Mouse (Mus musculus) heart, postnatal 25 days (tissue): ENCODE measurements around the gene Pou6f1. TPM values are rescaled to one million over a fixed set of nuclear protein-coding genes. Genes with fewer than 3 reads are reported as not detected.
A peak's percentile ranks its signal among the peaks of the same experiment; 100 is the strongest.
"Not testable (repeated sequence)": the region's sequence is repeated elsewhere in the genome, so short reads cannot be mapped to it uniquely, and the experiment has no call there.

Experiments
- DNase-seq: peaks from one replicate; pipeline ENCODE4 v3.0.0; 2022; ENCODE audit warnings: low spot score
- intact Hi-C: fragments of 180-260 bp; cut with DNase I; formaldehyde crosslinking; loops from one replicate; pipeline ENCODE4 v1.15.1; 2025
- total RNA-seq, 2 experiments: library from RNA; stranded (reverse); gene quantifications; 2 replicates each; pipeline ENCODE4 v1.2.3; 2021

The Pou6f1 gene
- total RNA-seq, 2 experiments from 2014 or later: 10.5 to 10.9 TPM

GRCm38 (mm10) chr15:100622164-100622563, 22.4 kb upstream of the Pou6f1 start:
- no peak for DNase-seq
- intact Hi-C loops: no loop called here

GRCm38 (mm10) chr15:100621671-100622070, 21.9 kb upstream of the Pou6f1 start:
- DNase-seq, intact Hi-C loops: not testable (repeated sequence)

- intact Hi-C loops: no loop called here
- no peak for DNase-seq
Observed at GRCm38 (mm10) chr15:100619200-100619599, 19.4 kb upstream of the Pou6f1 start.

- DNase-seq: no peak
- intact Hi-C loops: loop anchor here (2.0 kb wide), 1 partner anchor 15 kb away; no protein-coding TSS in a partner anchor
Observed at GRCm38 (mm10) chr15:100616221-100616620, 16.4 kb upstream of the Pou6f1 start.

DNA sequence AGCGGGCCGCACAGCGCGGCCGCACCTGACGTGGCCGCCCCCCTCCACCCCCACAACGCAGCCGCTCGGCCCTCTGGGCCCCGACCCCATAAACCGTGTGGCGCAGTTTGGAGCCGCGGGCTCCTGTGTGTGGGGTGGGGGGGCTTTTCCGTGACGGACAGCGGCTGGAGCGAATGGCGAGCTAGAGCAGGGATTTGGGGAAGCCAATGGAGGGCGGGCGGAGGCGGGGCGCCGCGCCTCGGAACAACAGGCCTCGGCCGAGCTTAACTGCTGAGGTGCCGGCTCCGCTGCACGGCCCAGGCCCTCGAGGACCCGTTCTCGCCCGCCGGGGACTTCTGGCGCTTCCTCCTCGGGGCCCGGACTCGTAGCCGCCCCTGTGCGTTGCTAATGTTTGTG, 16.0 kb upstream of the Pou6f1 start:
- peak; percentile 79 for DNase-seq
- intact Hi-C loops: loop anchor here (2.0 kb wide), 1 partner anchor 15 kb away; no protein-coding TSS in a partner anchor

GRCm38 (mm10) chr15:100614996-100615824, 15.4 kb upstream of the Pou6f1 start, which contains the start of gene Dazap2:
Gene Dazap2, plus strand, starts transcription at chr15:100615349.
- peak; percentile 96 for DNase-seq
- intact Hi-C loops: no loop called here

- intact Hi-C loops: no loop called here
- DNase-seq: no peak
Observed at GRCm38 (mm10) chr15:100614218-100614995, 14.6 kb upstream of the Pou6f1 start.

DNA sequence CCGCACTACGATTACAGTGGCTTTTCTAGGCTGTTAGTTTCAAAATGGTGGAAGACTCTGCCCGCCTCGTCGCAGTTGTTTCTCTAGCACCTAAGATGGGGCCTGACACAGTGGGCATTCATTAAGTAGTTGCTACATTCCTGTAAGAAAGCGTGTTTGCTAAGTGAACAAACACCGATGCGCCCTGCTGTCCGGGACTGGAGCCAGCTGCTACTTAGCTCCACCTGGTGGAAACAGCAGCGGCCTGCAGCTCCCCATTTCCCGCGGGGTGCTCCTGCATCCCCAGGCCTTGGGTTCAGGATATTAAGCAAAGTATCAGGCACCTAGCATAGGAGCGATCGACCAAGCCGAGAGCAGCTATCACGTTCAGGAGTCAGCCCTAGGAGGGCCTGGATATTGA, 13.8 kb upstream of the Pou6f1 start:
- intact Hi-C loops: loop anchor here (2.0 kb wide), 3 partner anchors 15 to 75 kb away; partner anchors contain the start of gene Pou6f1
- DNase-seq: peak; percentile 61

- intact Hi-C loops: loop anchor here (2.0 kb wide), 3 partner anchors 14 to 74 kb away; partner anchors contain the start of gene Pou6f1
- DNase-seq: no peak
Observed at GRCm38 (mm10) chr15:100612432-100612831, 12.6 kb upstream of the Pou6f1 start.

- DNase-seq: no peak
- intact Hi-C loops: loop anchor here (2.0 kb wide), 3 partner anchors 13 to 73 kb away; partner anchors contain the start of gene Pou6f1
Observed at GRCm38 (mm10) chr15:100611951-100612350, 12.2 kb upstream of the Pou6f1 start.

- intact Hi-C loops, DNase-seq: not testable (repeated sequence)
Observed at GRCm38 (mm10) chr15:100606677-100607076, 6.9 kb upstream of the Pou6f1 start.

- intact Hi-C loops: no loop called here
- DNase-seq: no peak
Observed at GRCm38 (mm10) chr15:100601669-100602068, 1.9 kb upstream of the Pou6f1 start.

GRCm38 (mm10) chr15:100600696-100601272, 1.0 kb upstream of the Pou6f1 start:
- DNase-seq: no peak
- intact Hi-C loops: no loop called here

GRCm38 (mm10) chr15:100600047-100600695, 387 bp upstream of the Pou6f1 start:
- intact Hi-C loops: no loop called here
- DNase-seq: peak; percentile 62

- intact Hi-C loops: loop anchor here (2.0 kb wide), 1 partner anchor 14 kb away; no protein-coding TSS in a partner anchor
- DNase-seq: no peak
Observed at GRCm38 (mm10) chr15:100598883-100599275, 905 bp downstream of the Pou6f1 start.

GRCm38 (mm10) chr15:100598287-100598882, 1.4 kb downstream of the Pou6f1 start:
- DNase-seq: no peak
- intact Hi-C loops: loop anchor here (2.0 kb wide), 1 partner anchor 14 kb away; no protein-coding TSS in a partner anchor

DNA sequence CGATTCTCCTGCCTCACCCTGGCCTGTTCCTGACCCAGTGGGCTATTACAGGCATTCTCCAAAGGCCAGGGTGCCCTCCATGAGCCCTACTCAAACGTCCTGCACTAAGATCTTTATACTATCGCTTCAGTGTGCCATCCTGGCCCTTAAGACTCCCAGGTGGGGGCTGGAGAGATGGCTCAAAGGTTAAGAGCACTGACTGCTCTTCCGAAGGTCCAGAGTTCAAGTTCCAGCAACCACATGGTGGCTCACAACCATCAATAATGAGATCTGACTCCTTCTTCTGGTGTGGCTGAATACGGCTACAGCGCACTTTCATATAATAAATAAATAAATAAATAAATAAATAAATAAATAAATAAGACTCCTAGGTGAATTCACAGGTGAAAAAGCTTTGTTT, 7.0 kb downstream of the Pou6f1 start:
- intact Hi-C loops: no loop called here
- no peak for DNase-seq

- no peak for DNase-seq
- intact Hi-C loops: no loop called here
Observed at GRCm38 (mm10) chr15:100590436-100590835, 9.3 kb downstream of the Pou6f1 start.

GRCm38 (mm10) chr15:100588297-100588696, 11.5 kb downstream of the Pou6f1 start:
- intact Hi-C loops: no loop called here
- no peak for DNase-seq
